Mouse (Mus musculus): ENCODE measurements around the gene Cd300ld5. TPM values are rescaled to one million over a fixed set of nuclear protein-coding genes. Genes with fewer than 3 reads are reported as not detected.

The Cd300ld5 gene
- polyA plus RNA-seq (2012; rRNA removed), result 0.06 and 0.15 TPM in 2 replicates

GRCm38 (mm10) chr11:115037669-115038068 lies at the start of gene Cd300ld5:
Cd300ld5 (minus strand) TSS chr11:115037769.

GRCm38 (mm10) chr11:115062077-115062476 lies 24.5 kb upstream of the Cd300ld5 start, which contains the start of gene Cd300e:
Cd300e (minus strand) TSS chr11:115062177.

GRCm38 (mm10) chr11:115048259-115048658 lies 10.7 kb upstream of the Cd300ld5 start, which contains the start of gene Cd300ld3:
Cd300ld3 (minus strand) TSS chr11:115048409.

GRCm38 (mm10) chr11:115026912-115027311 lies 10.7 kb downstream of the Cd300ld5 start, which contains the start of gene Cd300ld4:
Cd300ld4 (minus strand) TSS chr11:115027012.

GRCm38 (mm10) chr11:115016093-115016492 lies 21.5 kb downstream of the Cd300ld5 start, which contains the start of gene Cd300ld2:
Cd300ld2 (minus strand) TSS chr11:115016193.

GRCm38 (mm10) chr11:115001474-115002040 lies 36.0 kb downstream of the Cd300ld5 start, which contains the start of gene Cd300c2:
Cd300c2 (minus strand) TSS chr11:115001880.

GRCm38 (mm10) chr11:114989793-114990192 lies 47.8 kb downstream of the Cd300ld5 start, which contains the start of gene Cd300ld:
Cd300ld (minus strand) TSS chr11:114989922.

Other genes with a start within 250 kb of the Cd300ld5 start
- 0.07 TPM in 1 of 2 replicates, not detected in the other for gene Btbd17, start 241.8 kb downstream of the Cd300ld5 start, polyA plus RNA-seq (2012; rRNA removed)
- not detected in 2 replicates for gene Gpr142, start 238.8 kb downstream of the Cd300ld5 start, polyA plus RNA-seq (2012; rRNA removed)
- gene Gprc5c, start 186.6 kb downstream of the Cd300ld5 start, polyA plus RNA-seq (2012; rRNA removed), result 4.4 and 5.2 TPM in 2 replicates
- gene Cd300a, start 147.7 kb downstream of the Cd300ld5 start, polyA plus RNA-seq (2012; rRNA removed), result 1.9 and 2.8 TPM in 2 replicates
- gene Cd300lb, start 103.4 kb downstream of the Cd300ld5 start, polyA plus RNA-seq (2012; rRNA removed), result 0.56 and 0.58 TPM in 2 replicates
- gene Cd300c, start 68.6 kb downstream of the Cd300ld5 start, polyA plus RNA-seq (2012; rRNA removed), result 0.08 and 0.09 TPM in 2 replicates
- 0.85 and 1.1 TPM in 2 replicates for gene Cd300ld, start 47.8 kb downstream of the Cd300ld5 start, polyA plus RNA-seq (2012; rRNA removed)
- gene Cd300c2, start 35.9 kb downstream of the Cd300ld5 start, polyA plus RNA-seq (2012; rRNA removed), result 4.0 and 6.0 TPM in 2 replicates
- not detected in 2 replicates for gene Cd300ld2, start 21.6 kb downstream of the Cd300ld5 start, polyA plus RNA-seq (2012; rRNA removed)
- 0.07 TPM in 1 of 2 replicates, not detected in the other for gene Cd300ld4, start 10.8 kb downstream of the Cd300ld5 start, polyA plus RNA-seq (2012; rRNA removed)
- 0.53 and 0.97 TPM in 2 replicates for gene Cd300ld3, start 10.6 kb upstream of the Cd300ld5 start, polyA plus RNA-seq (2012; rRNA removed)
- gene Cd300e, start 24.4 kb upstream of the Cd300ld5 start, polyA plus RNA-seq (2012; rRNA removed), result 0.50 and 0.73 TPM in 2 replicates
- 1.6 and 1.8 TPM in 2 replicates for gene Rab37, start 53.7 kb upstream of the Cd300ld5 start, polyA plus RNA-seq (2012; rRNA removed)
- gene Cd300lf, start 96.2 kb upstream of the Cd300ld5 start, polyA plus RNA-seq (2012; rRNA removed), result 1.7 and 2.1 TPM in 2 replicates
- gene Slc9a3r1, start 125.6 kb upstream of the Cd300ld5 start, polyA plus RNA-seq (2012; rRNA removed), result 37.4 and 43.9 TPM in 2 replicates
- 1.2 and 1.7 TPM in 2 replicates for gene Tmem104, start 149.7 kb upstream of the Cd300ld5 start, polyA plus RNA-seq (2012; rRNA removed)
- gene Nat9, start 150.1 kb upstream of the Cd300ld5 start, polyA plus RNA-seq (2012; rRNA removed), result 7.6 and 9.0 TPM in 2 replicates
- 0.12 and 0.20 TPM in 2 replicates for gene Grin2c, start 229.5 kb upstream of the Cd300ld5 start, polyA plus RNA-seq (2012; rRNA removed)
- gene Fdxr, start 239.3 kb upstream of the Cd300ld5 start, polyA plus RNA-seq (2012; rRNA removed), result 12.0 and 14.4 TPM in 2 replicates